Mouse (Mus musculus) CH12.LX (cell line): Measurements from ENCODE around the gene Ass1.

ENCODE experiments used
- CTCF ChIP-seq, 2 experiments: IDR thresholded peaks in 1 of 2; conservative IDR thresholded peaks in 1 of 2; 2 replicates each; pipeline ENCODE4 v1.5.1; 2011 to 2012; ENCODE audit warnings: low read depth in 2 of 2, low read length in 2 of 2, improper control_type of control experiment in 1 of 2, inconsistent platforms in 1 of 2, mild to moderate bottlenecking in 1 of 2, moderate library complexity in 1 of 2
- ELF1 ChIP-seq: IDR thresholded peaks from 2 replicates; pipeline ENCODE4 v1.6.1; 2014; ENCODE audit warnings: low read depth, mild to moderate bottlenecking, inconsistent platforms, low read length, improper control_type of control experiment

- TF ChIP-seq ELF1 (no peak), CTCF (conservative IDR thresholded peaks at IDR 0.05 in 1 of 2, IDR thresholded peaks at IDR 0.05 in 1 of 2; ENCODE audit: low read depth in 2 of 2, low read length in 2 of 2) (no peak)
These were observed 71.6 kb downstream of the Ass1 start for GRCm38 (mm10) chr2:31541581-31541980.
